Mouse (Mus musculus) liver, postnatal 0 days (tissue): ENCODE results near the gene Gfod1.

Experiments used
- CTCF ChIP-seq: sonication (generic); IDR thresholded peaks from 2 replicates; pipeline ENCODE4 v1.5.1; 2016; ENCODE audit warnings: antibody characterized with exemption, low read depth
- EP300 ChIP-seq: IDR thresholded peaks from 2 replicates; pipeline ENCODE4 v1.6.1; 2016; ENCODE audit warnings: antibody characterized with exemption, low read depth, mild to moderate bottlenecking

GRCm38 (mm10) chr13:43302239-43302638 is 1.7 kb downstream of the Gfod1 start:
- TF ChIP-seq CTCF (no peak), EP300 (no peak)
